ENCODE assay signal across 15 mouse cellular contexts in genomic region chr1:64817709-64818108, GRCm38 (mm10).
DNase-seq lines count a peak whose midpoint lies in the region.
"Had no signal": no experiment of that assay in that cellular context is flagged by ENCODE, and none has a peak within 500 bp of the region (broad histone marks: within the 10 kb centered on the region; RNA-seq: fewer than 3 reads in every experiment).

No protein-coding gene starts in this region.

- DNase-seq in heart, adult 11 months = peak; percentile 28
- DNase-seq in heart, postnatal 14 days = no peak
- DNase-seq in cerebellum, adult 8-10 months = peak; percentile 52
- DNase-seq in cerebellum, postnatal 14 days = peak; percentile 76 to 90
- DNase-seq in urinary bladder, postnatal 10 days (ENCODE audit: low spot score) = no peak
- DNase-seq in T-cell, adult 2 months (ENCODE audit: low spot score) = no peak
- DNase-seq in right cerebral cortex, postnatal 4 days = no peak
- no peak for DNase-seq in neural tube, embryonic 10.5 days (ENCODE audit: extremely low spot score, low spot score)
- DNase-seq: adrenal gland, postnatal 14 days; embryo, embryonic 11 days; forebrain, postnatal 0 days; gastrocnemius, postnatal 14 days; heart, postnatal 4 days; kidney, adult 11 months; kidney, adult 9 months had no signal

- intact Hi-C loops in heart, postnatal 14 days (cut with DNase I) = no loop called here

Comparison
In these comparisons a context has a peak if more than half of its experiments do, and no peak if none do; other contexts are left out.
1. DNase-seq: peak in heart, adult 11 months (single experiment), cerebellum, adult 8-10 months (single experiment) and cerebellum, postnatal 14 days (2 of 2); none in heart, postnatal 14 days (0 of 2), urinary bladder, postnatal 10 days (single experiment), T-cell, adult 2 months (single experiment), right cerebral cortex, postnatal 4 days (single experiment) and neural tube, embryonic 10.5 days (single experiment).